Mouse (Mus musculus) testis, adult 2 months (tissue): Measurements from ENCODE around the gene Olfr619.

Experiments used
- CTCF ChIP-seq: fragments of 200-500 bp; IDR thresholded peaks from 2 replicates; pipeline ENCODE4 v1.5.1; 2012; ENCODE audit warnings: low read depth, mild to moderate bottlenecking, inconsistent platforms, low read length, moderate library complexity; ENCODE audit not compliant: control insufficient read depth, insufficient read depth, insufficient replicate concordance
- POLR2A ChIP-seq: fragments of 200-500 bp; IDR thresholded peaks from 2 replicates; pipeline ENCODE4 v1.6.1; 2012; ENCODE audit warnings: low read depth, mild to moderate bottlenecking, inconsistent platforms, low read length, moderate library complexity; ENCODE audit not compliant: control insufficient read depth

DNA sequence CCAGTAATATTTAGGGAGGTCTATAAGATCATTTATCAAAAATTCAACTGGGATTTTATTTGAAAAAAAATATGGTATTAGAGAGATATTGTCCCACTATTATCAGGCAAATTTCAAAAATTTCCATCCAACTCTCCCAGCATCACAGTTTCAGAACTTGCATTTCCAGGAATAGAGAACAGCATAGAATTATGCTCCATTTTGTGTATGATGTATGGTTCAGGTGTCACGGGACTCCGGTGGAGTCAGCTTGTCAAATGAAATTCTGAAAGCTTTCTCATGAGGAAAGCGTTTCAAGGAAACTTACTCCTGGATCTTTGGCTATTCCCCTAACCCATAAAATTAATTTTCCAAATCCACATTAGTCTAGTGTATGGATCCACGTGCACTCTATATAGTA lies 43.7 kb downstream of the Olfr619 start:
- TF ChIP-seq CTCF (no peak), POLR2A (no peak)
